Mouse (Mus musculus): ENCODE results near the gene Calu. TPM values are rescaled to one million over a fixed set of nuclear protein-coding genes. Genes with fewer than 3 reads are reported as not detected.

The Calu gene
- polyA plus RNA-seq, 1 experiment, result 41.9 TPM

DNA sequence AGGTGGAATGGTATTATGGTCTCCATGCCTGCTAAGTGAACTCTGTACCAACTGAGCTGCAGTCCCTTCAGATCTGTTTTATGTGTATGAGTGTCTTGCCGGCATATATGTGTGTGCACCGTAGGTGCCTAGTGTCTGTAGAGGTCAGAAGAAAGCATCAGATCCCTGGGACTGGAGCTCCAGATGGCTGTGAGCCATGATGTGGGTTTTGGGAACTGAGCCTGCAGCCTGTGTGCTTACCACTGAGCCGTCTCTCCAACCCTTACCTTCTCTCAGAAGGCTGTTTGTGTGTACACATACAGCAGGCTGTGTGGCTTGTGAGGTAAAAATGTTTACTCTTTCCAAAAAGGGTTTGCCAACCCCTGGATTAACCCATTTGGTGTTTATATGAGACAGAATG, 11.5 kb downstream of the Calu start:
- WGBS, result 96% methylated on average over 3 of the region's 3 CpGs
- Histone ChIP-seq H3K27me3 (ENCODE audit: control insufficient read depth, insufficient read depth, low read length) (no peaks in the 10 kb centered on the region), H3K27ac (ENCODE audit: control insufficient read depth, insufficient read depth, low read length) (no peak overlapping the region), H3K4me1 (replicated peaks; ENCODE audit: control insufficient read depth, insufficient read depth, low read length) (no peaks in the 10 kb centered on the region), H3K36me3 (ENCODE audit: control insufficient read depth, insufficient read depth, low read length) (peaks cover 28% of the 10 kb centered on the region), H3K4me3 (ENCODE audit: control insufficient read depth, insufficient read depth, low read length) (no peak overlapping the region)
- TF ChIP-seq CTCF (IDR thresholded peaks at IDR 0.05; ENCODE audit: borderline replicate concordance, control insufficient read depth, extremely low read depth, insufficient read depth, low read length, poor library complexity) (no peak), POLR2A (IDR thresholded peaks at IDR 0.05; ENCODE audit: control insufficient read depth, extremely low read depth, insufficient read depth, low read length, poor library complexity) (no peak)
- DNase-seq, result no peak

DNA sequence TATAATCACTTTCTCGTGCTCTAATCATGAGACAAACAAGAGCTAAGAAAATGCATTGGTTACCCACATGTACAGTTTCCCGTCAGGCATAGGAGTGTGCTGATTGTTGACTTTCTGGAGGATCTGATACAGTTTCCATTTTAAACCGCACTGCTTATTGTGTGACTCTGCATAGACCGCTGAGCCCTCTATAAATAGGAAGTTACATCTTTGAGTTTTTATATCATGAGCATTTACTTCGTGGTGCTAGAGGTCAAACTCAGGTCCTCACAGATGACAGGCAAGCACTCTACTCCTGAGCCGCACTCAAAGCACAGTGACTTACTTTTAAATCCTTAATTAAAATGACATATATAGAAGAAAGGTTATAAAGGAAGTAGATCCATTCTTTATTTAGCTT, 12.3 kb downstream of the Calu start:
- no peak for TF ChIP-seq CTCF (IDR thresholded peaks at IDR 0.05; ENCODE audit: borderline replicate concordance, control insufficient read depth, extremely low read depth, insufficient read depth, low read length, poor library complexity)
- TF ChIP-seq POLR2A (IDR thresholded peaks at IDR 0.05; ENCODE audit: control insufficient read depth, extremely low read depth, insufficient read depth, low read length, poor library complexity), result no peak
- Histone ChIP-seq H3K36me3 (ENCODE audit: control insufficient read depth, insufficient read depth, low read length) (peaks cover 28% of the 10 kb centered on the region), H3K4me3 (ENCODE audit: control insufficient read depth, insufficient read depth, low read length) (no peak overlapping the region), H3K27ac (ENCODE audit: control insufficient read depth, insufficient read depth, low read length) (no peak overlapping the region), H3K4me1 (replicated peaks; ENCODE audit: control insufficient read depth, insufficient read depth, low read length) (no peaks in the 10 kb centered on the region), H3K27me3 (ENCODE audit: control insufficient read depth, insufficient read depth, low read length) (no peaks in the 10 kb centered on the region)
- 84% methylated on average over 6 of the region's 6 CpGs for WGBS
- no peak for DNase-seq

DNA sequence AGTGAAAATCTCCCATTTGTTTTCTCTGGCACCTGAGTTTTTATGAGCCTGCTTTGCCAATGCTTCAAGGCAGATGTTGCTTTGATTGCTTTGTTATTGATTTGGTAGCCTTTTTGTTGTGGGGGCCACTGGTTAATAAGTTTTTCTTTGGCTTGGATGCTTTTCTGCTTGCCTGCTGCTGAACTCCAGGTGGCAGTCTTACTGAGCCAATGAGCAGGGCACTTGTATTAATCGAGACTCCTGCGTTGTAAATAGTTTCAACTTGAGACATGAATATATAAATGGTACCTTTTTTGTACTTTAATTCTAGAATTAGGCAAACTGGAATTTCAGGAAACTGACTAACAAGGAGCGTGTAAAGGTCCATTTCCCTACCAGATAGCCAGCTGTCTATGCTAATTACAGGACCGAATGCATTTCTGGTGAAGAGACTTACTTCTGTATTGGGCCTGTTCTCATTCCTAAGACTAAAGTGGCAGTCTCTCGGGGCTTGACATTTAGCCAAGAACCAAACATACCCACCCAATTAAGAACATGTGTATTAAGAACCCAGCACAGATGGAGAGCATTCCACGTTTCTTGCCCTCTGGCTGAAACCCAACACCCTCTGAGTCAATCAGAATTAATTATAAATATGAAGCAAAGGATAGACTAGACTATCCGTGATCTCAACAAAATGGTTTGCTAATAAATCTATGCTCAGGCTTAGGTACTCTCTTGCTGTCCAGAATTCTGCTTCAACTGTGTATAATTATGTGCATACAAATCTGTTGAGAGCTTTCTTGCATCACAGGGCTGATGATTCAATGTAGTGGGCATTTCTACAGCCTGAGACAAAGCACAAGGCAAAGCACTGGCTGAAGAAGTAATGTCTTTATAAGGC, 14.6 kb downstream of the Calu start:
- 89% methylated on average over 7 of the region's 7 CpGs for whole genome bisulfite sequencing
- H3K4me1 ChIP-seq (replicated peaks; ENCODE audit: control insufficient read depth, insufficient read depth, low read length), result no peaks in the 10 kb centered on the region
- no peaks in the 10 kb centered on the region for H3K27me3 ChIP-seq (ENCODE audit: control insufficient read depth, insufficient read depth, low read length)
- peaks cover 37% of the 10 kb centered on the region for H3K36me3 ChIP-seq (ENCODE audit: control insufficient read depth, insufficient read depth, low read length)
- no peak for DNase-seq
- TF ChIP-seq CTCF (IDR thresholded peaks at IDR 0.05; ENCODE audit: borderline replicate concordance, control insufficient read depth, extremely low read depth, insufficient read depth, low read length, poor library complexity), result no peak
- no peak for TF ChIP-seq POLR2A (IDR thresholded peaks at IDR 0.05; ENCODE audit: control insufficient read depth, extremely low read depth, insufficient read depth, low read length, poor library complexity)
- H3K27ac ChIP-seq (ENCODE audit: control insufficient read depth, insufficient read depth, low read length), result no peak overlapping the region
- no peak overlapping the region for H3K4me3 ChIP-seq (ENCODE audit: control insufficient read depth, insufficient read depth, low read length)

GRCm38 (mm10) chr6:29363129-29363515, 15.3 kb downstream of the Calu start:
- 92% methylated on average over 3 of the region's 3 CpGs for WGBS
- no peak overlapping the region for H3K27ac ChIP-seq (ENCODE audit: control insufficient read depth, insufficient read depth, low read length)

DNA sequence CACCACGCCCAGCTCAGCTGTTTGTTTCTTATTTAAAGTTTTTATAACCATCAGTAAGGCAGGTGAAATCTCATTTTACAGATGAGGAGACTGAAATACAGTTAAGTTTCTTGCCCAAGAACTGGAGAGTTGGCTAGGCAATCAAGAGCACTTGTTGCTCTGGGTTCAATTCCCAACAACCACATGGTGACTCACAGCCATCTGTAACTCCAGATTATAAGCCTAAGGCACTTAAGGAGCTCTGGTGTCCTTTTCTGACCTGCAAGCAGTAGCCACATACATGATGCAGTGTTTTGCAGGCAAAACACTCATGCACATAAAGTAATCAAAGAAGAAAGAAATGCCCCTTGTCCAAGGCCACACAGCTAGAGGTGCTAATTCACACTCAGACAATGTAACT, 17.4 kb downstream of the Calu start:
- no peak overlapping the region for H3K27ac ChIP-seq (ENCODE audit: control insufficient read depth, insufficient read depth, low read length)
- WGBS, result 97% methylated on average over 1 of the region's 1 CpGs
- H3K36me3 ChIP-seq (ENCODE audit: control insufficient read depth, insufficient read depth, low read length), result peaks cover 39% of the 10 kb centered on the region
- no peaks in the 10 kb centered on the region for H3K27me3 ChIP-seq (ENCODE audit: control insufficient read depth, insufficient read depth, low read length)
- no peaks in the 10 kb centered on the region for H3K4me1 ChIP-seq (replicated peaks; ENCODE audit: control insufficient read depth, insufficient read depth, low read length)
- TF ChIP-seq POLR2A (IDR thresholded peaks at IDR 0.05; ENCODE audit: control insufficient read depth, extremely low read depth, insufficient read depth, low read length, poor library complexity) (no peak), CTCF (IDR thresholded peaks at IDR 0.05; ENCODE audit: borderline replicate concordance, control insufficient read depth, extremely low read depth, insufficient read depth, low read length, poor library complexity) (no peak)
- no peak overlapping the region for H3K4me3 ChIP-seq (ENCODE audit: control insufficient read depth, insufficient read depth, low read length)
- DNase-seq, result no peak

More at GRCm38 (mm10) chr6:29363129-29363515, 15.3 kb downstream of the Calu start:
- Histone ChIP-seq H3K4me1 (replicated peaks; ENCODE audit: control insufficient read depth, insufficient read depth, low read length) (no peaks in the 10 kb centered on the region), H3K36me3 (ENCODE audit: control insufficient read depth, insufficient read depth, low read length) (peaks cover 34% of the 10 kb centered on the region), H3K27me3 (ENCODE audit: control insufficient read depth, insufficient read depth, low read length) (no peaks in the 10 kb centered on the region), H3K4me3 (ENCODE audit: control insufficient read depth, insufficient read depth, low read length) (no peak overlapping the region)
- TF ChIP-seq POLR2A (IDR thresholded peaks at IDR 0.05; ENCODE audit: control insufficient read depth, extremely low read depth, insufficient read depth, low read length, poor library complexity), result no peak
- no peak for DNase-seq

DNA sequence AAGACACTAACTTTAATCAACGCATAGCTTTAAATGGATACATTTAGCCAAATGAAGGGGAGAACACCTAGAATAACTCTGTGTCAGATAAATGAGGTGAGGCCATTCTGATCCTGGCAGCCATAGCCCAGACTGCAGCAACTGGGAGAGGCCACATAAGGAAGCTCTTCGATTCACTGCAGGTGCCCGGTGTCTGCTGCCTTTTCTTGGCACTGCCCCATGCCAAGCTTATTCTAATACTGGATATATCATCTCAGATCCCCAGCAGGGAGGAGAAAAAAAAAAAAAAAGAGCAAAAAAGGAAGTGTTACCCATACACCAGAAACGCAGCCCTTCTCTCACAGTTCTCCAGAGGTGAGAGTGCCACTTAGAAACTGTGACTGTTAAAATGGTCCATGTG, 29.5 kb downstream of the Calu start:
- 71% methylated on average over 4 of the region's 4 CpGs for WGBS
- H3K36me3 ChIP-seq (ENCODE audit: control insufficient read depth, insufficient read depth, low read length), result peaks cover 28% of the 10 kb centered on the region
- TF ChIP-seq CTCF (IDR thresholded peaks at IDR 0.05; ENCODE audit: borderline replicate concordance, control insufficient read depth, extremely low read depth, insufficient read depth, low read length, poor library complexity), result no peak
- TF ChIP-seq POLR2A (IDR thresholded peaks at IDR 0.05; ENCODE audit: control insufficient read depth, extremely low read depth, insufficient read depth, low read length, poor library complexity), result no peak
- no peaks in the 10 kb centered on the region for H3K27me3 ChIP-seq (ENCODE audit: control insufficient read depth, insufficient read depth, low read length)
- H3K4me3 ChIP-seq (ENCODE audit: control insufficient read depth, insufficient read depth, low read length), result no peak overlapping the region
- DNase-seq, result no peak
- H3K4me1 ChIP-seq (replicated peaks; ENCODE audit: control insufficient read depth, insufficient read depth, low read length), result no peaks in the 10 kb centered on the region
- no peak overlapping the region for H3K27ac ChIP-seq (ENCODE audit: control insufficient read depth, insufficient read depth, low read length)
